Mouse (Mus musculus): ENCODE data around the gene Lyrm7. TPM values are rescaled to one million over a fixed set of nuclear protein-coding genes. Genes with fewer than 3 reads are reported as not detected.
"Not testable (repeated sequence)": the region's sequence is repeated elsewhere in the genome, so short reads cannot be mapped to it uniquely, and the experiment has no call there.

The Lyrm7 gene
- polyA plus RNA-seq, 1 experiment from 2014 or later, result 17.6 TPM

GRCm38 (mm10) chr11:54902333-54903323, 41.9 kb upstream of the Lyrm7 start, which contains the start of gene Gpx3:
Gene Gpx3, plus strand, starts transcription at chr11:54902453.
- H3K9me3 ChIP-seq (ENCODE audit: control insufficient read depth, low read length), result no peaks in the 10 kb centered on the region
- H3K4me3 ChIP-seq (replicated peaks; ENCODE audit: low read length), result peak within 1 kb of the TSS; percentile 53
- H3K36me3 ChIP-seq (ENCODE audit: control insufficient read depth, insufficient read depth), result no peaks in the 10 kb centered on the region
- no peak within 1 kb of the TSS for H3K27ac ChIP-seq (ENCODE audit: low read length)
- peak within 1 kb of the TSS; percentile 55 for H3K9ac ChIP-seq (replicated peaks; ENCODE audit: low read depth, low read length)
- peak; percentile 93 for ATAC-seq
- WGBS, result 14% methylated on average over 44 of the region's 45 CpGs
- peak within 1 kb of the TSS; percentile 87 for H3K4me2 ChIP-seq (ENCODE audit: low read length)
- no peaks in the 10 kb centered on the region for H3K27me3 ChIP-seq (replicated peaks; ENCODE audit: control insufficient read depth, insufficient read depth, low read length)
- 0 out of 2 replicates have a peak, but pooled peaks cover 3% of the 10 kb centered on the region for H3K4me1 ChIP-seq (replicated peaks; ENCODE audit: control insufficient read depth, insufficient read depth, low read length)

- H3K27me3 ChIP-seq (replicated peaks; ENCODE audit: control insufficient read depth, insufficient read depth, low read length), result no peaks in the 10 kb centered on the region
- ATAC-seq, result no peak
- no peak overlapping the region for H3K9ac ChIP-seq (replicated peaks; ENCODE audit: low read depth, low read length)
- H3K4me3 ChIP-seq (replicated peaks; ENCODE audit: low read length), result no peak overlapping the region
- 82% methylated on average over 4 of the region's 4 CpGs for WGBS
- no peaks in the 10 kb centered on the region for H3K9me3 ChIP-seq (ENCODE audit: control insufficient read depth, low read length)
- no peak overlapping the region for H3K27ac ChIP-seq (ENCODE audit: low read length)
- H3K4me2 ChIP-seq (ENCODE audit: low read length), result no peak overlapping the region
- 0 out of 2 replicates have a peak, but pooled peaks cover 3% of the 10 kb centered on the region for H3K4me1 ChIP-seq (replicated peaks; ENCODE audit: control insufficient read depth, insufficient read depth, low read length)
- H3K36me3 ChIP-seq (ENCODE audit: control insufficient read depth, insufficient read depth), result no peaks in the 10 kb centered on the region
These were observed 38.9 kb upstream of the Lyrm7 start for GRCm38 (mm10) chr11:54899657-54900056.

GRCm38 (mm10) chr11:54897470-54897869, 36.8 kb upstream of the Lyrm7 start:
- H3K4me3 ChIP-seq (replicated peaks; ENCODE audit: low read length), result no peak overlapping the region
- H3K9me3 ChIP-seq (ENCODE audit: control insufficient read depth, low read length), result no peaks in the 10 kb centered on the region
- 56% methylated on average over 5 of the region's 5 CpGs for WGBS
- no peak overlapping the region for H3K27ac ChIP-seq (ENCODE audit: low read length)
- H3K9ac ChIP-seq (replicated peaks; ENCODE audit: low read depth, low read length), result no peak overlapping the region
- H3K4me1 ChIP-seq (replicated peaks; ENCODE audit: control insufficient read depth, insufficient read depth, low read length), result 0 out of 2 replicates have a peak, but pooled peaks cover 3% of the 10 kb centered on the region
- ATAC-seq, result no peak
- no peak overlapping the region for H3K4me2 ChIP-seq (ENCODE audit: low read length)
- H3K36me3 ChIP-seq (ENCODE audit: control insufficient read depth, insufficient read depth), result no peaks in the 10 kb centered on the region
- H3K27me3 ChIP-seq (replicated peaks; ENCODE audit: control insufficient read depth, insufficient read depth, low read length), result no peaks in the 10 kb centered on the region

GRCm38 (mm10) chr11:54896646-54897045, 35.9 kb upstream of the Lyrm7 start:
- not testable (repeated sequence) for H3K36me3 ChIP-seq (ENCODE audit: control insufficient read depth, insufficient read depth); H3K9ac ChIP-seq (replicated peaks; ENCODE audit: low read depth, low read length); H3K27me3 ChIP-seq (replicated peaks; ENCODE audit: control insufficient read depth, insufficient read depth, low read length); H3K4me3 ChIP-seq (replicated peaks; ENCODE audit: low read length); H3K4me2 ChIP-seq (ENCODE audit: low read length); H3K4me1 ChIP-seq (replicated peaks; ENCODE audit: control insufficient read depth, insufficient read depth, low read length); H3K9me3 ChIP-seq (ENCODE audit: control insufficient read depth, low read length); H3K27ac ChIP-seq (ENCODE audit: low read length); ATAC-seq
- 88% methylated on average over 3 of the region's 3 CpGs for whole genome bisulfite sequencing

- no peak overlapping the region for H3K9ac ChIP-seq (replicated peaks; ENCODE audit: low read depth, low read length)
- H3K27ac ChIP-seq (ENCODE audit: low read length), result no peak overlapping the region
- no peaks in the 10 kb centered on the region for H3K27me3 ChIP-seq (replicated peaks; ENCODE audit: control insufficient read depth, insufficient read depth, low read length)
- H3K4me3 ChIP-seq (replicated peaks; ENCODE audit: low read length), result no peak overlapping the region
- no peak overlapping the region for H3K4me2 ChIP-seq (ENCODE audit: low read length)
- H3K4me1 ChIP-seq (replicated peaks; ENCODE audit: control insufficient read depth, insufficient read depth, low read length), result no peaks in the 10 kb centered on the region
- no peak for ATAC-seq
- 65% methylated on average over 9 of the region's 9 CpGs for WGBS
- H3K9me3 ChIP-seq (ENCODE audit: control insufficient read depth, low read length), result no peaks in the 10 kb centered on the region
- H3K36me3 ChIP-seq (ENCODE audit: control insufficient read depth, insufficient read depth), result no peaks in the 10 kb centered on the region
These were observed 33.9 kb upstream of the Lyrm7 start for GRCm38 (mm10) chr11:54894589-54894988.

- Histone ChIP-seq H3K36me3 (ENCODE audit: control insufficient read depth, insufficient read depth) (no peaks in the 10 kb centered on the region), H3K9ac (replicated peaks; ENCODE audit: low read depth, low read length) (no peak overlapping the region), H3K4me1 (replicated peaks; ENCODE audit: control insufficient read depth, insufficient read depth, low read length) (no peaks in the 10 kb centered on the region), H3K9me3 (ENCODE audit: control insufficient read depth, low read length) (no peaks in the 10 kb centered on the region), H3K4me2 (ENCODE audit: low read length) (no peak overlapping the region), H3K4me3 (replicated peaks; ENCODE audit: low read length) (no peak overlapping the region), H3K27ac (ENCODE audit: low read length) (no peak overlapping the region), H3K27me3 (replicated peaks; ENCODE audit: control insufficient read depth, insufficient read depth, low read length) (no peaks in the 10 kb centered on the region)
- ATAC-seq, result no peak
- WGBS, result 68% methylated on average over 7 of the region's 7 CpGs
These were observed 31.4 kb upstream of the Lyrm7 start for GRCm38 (mm10) chr11:54892091-54892490.

- ATAC-seq, result no peak
- H3K9me3 ChIP-seq (ENCODE audit: control insufficient read depth, low read length), result no peaks in the 10 kb centered on the region
- WGBS, result 81% methylated on average over 5 of the region's 5 CpGs
- no peak overlapping the region for H3K4me2 ChIP-seq (ENCODE audit: low read length)
- no peak overlapping the region for H3K27ac ChIP-seq (ENCODE audit: low read length)
- H3K36me3 ChIP-seq (ENCODE audit: control insufficient read depth, insufficient read depth), result no peaks in the 10 kb centered on the region
- H3K9ac ChIP-seq (replicated peaks; ENCODE audit: low read depth, low read length), result no peak overlapping the region
- no peak overlapping the region for H3K4me3 ChIP-seq (replicated peaks; ENCODE audit: low read length)
- no peaks in the 10 kb centered on the region for H3K27me3 ChIP-seq (replicated peaks; ENCODE audit: control insufficient read depth, insufficient read depth, low read length)
- H3K4me1 ChIP-seq (replicated peaks; ENCODE audit: control insufficient read depth, insufficient read depth, low read length), result no peaks in the 10 kb centered on the region
These were observed 30.6 kb upstream of the Lyrm7 start for GRCm38 (mm10) chr11:54891341-54891740.

GRCm38 (mm10) chr11:54887927-54888326, 27.2 kb upstream of the Lyrm7 start:
- Histone ChIP-seq H3K4me3 (replicated peaks; ENCODE audit: low read length) (no peak overlapping the region), H3K27ac (ENCODE audit: low read length) (no peak overlapping the region), H3K4me1 (replicated peaks; ENCODE audit: control insufficient read depth, insufficient read depth, low read length) (no peaks in the 10 kb centered on the region), H3K4me2 (ENCODE audit: low read length) (no peak overlapping the region), H3K36me3 (ENCODE audit: control insufficient read depth, insufficient read depth) (no peaks in the 10 kb centered on the region), H3K9me3 (ENCODE audit: control insufficient read depth, low read length) (no peaks in the 10 kb centered on the region), H3K27me3 (replicated peaks; ENCODE audit: control insufficient read depth, insufficient read depth, low read length) (no peaks in the 10 kb centered on the region), H3K9ac (replicated peaks; ENCODE audit: low read depth, low read length) (no peak overlapping the region)
- no peak for ATAC-seq
- WGBS, result 81% methylated on average over 6 of the region's 6 CpGs

- no peaks in the 10 kb centered on the region for H3K4me1 ChIP-seq (replicated peaks; ENCODE audit: control insufficient read depth, insufficient read depth, low read length)
- H3K36me3 ChIP-seq (ENCODE audit: control insufficient read depth, insufficient read depth), result no peaks in the 10 kb centered on the region
- no peak overlapping the region for H3K4me2 ChIP-seq (ENCODE audit: low read length)
- H3K9me3 ChIP-seq (ENCODE audit: control insufficient read depth, low read length), result no peaks in the 10 kb centered on the region
- H3K27me3 ChIP-seq (replicated peaks; ENCODE audit: control insufficient read depth, insufficient read depth, low read length), result no peaks in the 10 kb centered on the region
- no peak for ATAC-seq
- H3K4me3 ChIP-seq (replicated peaks; ENCODE audit: low read length), result no peak overlapping the region
- H3K27ac ChIP-seq (ENCODE audit: low read length), result no peak overlapping the region
- 92% methylated on average over 2 of the region's 2 CpGs for WGBS
- no peak overlapping the region for H3K9ac ChIP-seq (replicated peaks; ENCODE audit: low read depth, low read length)
These were observed 24.7 kb upstream of the Lyrm7 start for GRCm38 (mm10) chr11:54885406-54885805.
